ENCODE assay signal across 15 mouse cellular contexts in genomic region chr1:138304141-138304915, GRCm38 (mm10). TPM values are rescaled to one million over a fixed set of nuclear protein-coding genes. Genes with fewer than 3 reads are reported as not detected.
A peak's percentile ranks its signal among the peaks of the same experiment; 100 is the strongest.
DNase-seq lines count a peak whose midpoint lies in the region; ATAC-seq and TF ChIP-seq lines count a peak whose summit lies in the region.
"Had no signal": no experiment of that assay in that cellular context is flagged by ENCODE, and none has a peak within 500 bp of the region (broad histone marks: within the 10 kb centered on the region; RNA-seq: fewer than 3 reads in every experiment).

No protein-coding gene starts in this region.

- H3K27ac ChIP-seq in forebrain, embryonic 13.5 days, result no peak overlapping the region
- H3K27ac ChIP-seq in forebrain, embryonic 11.5 days (ENCODE audit: low read depth, low read length), result no peak overlapping the region
- H3K27ac ChIP-seq in heart, adult 2 months, result no peak overlapping the region
- H3K27ac ChIP-seq: lung, embryonic 15.5 days had no signal

- no peak for TF ChIP-seq EP300 in heart, adult 2 months (IDR thresholded peaks at IDR 0.05; ENCODE audit: insufficient read depth, low read depth, low read length)

- no peak overlapping the region for H3K4me2 ChIP-seq in forebrain, embryonic 13.5 days
- no peak overlapping the region for H3K4me2 ChIP-seq in forebrain, embryonic 11.5 days (ENCODE audit: low read depth, low read length, severe bottlenecking)
- H3K4me2 ChIP-seq: lung, embryonic 15.5 days had no signal

- no peaks in the 10 kb centered on the region for H3K27me3 ChIP-seq in forebrain, embryonic 13.5 days
- no peaks in the 10 kb centered on the region for H3K27me3 ChIP-seq in forebrain, embryonic 11.5 days (ENCODE audit: control insufficient read depth, insufficient read depth, low read length)
- H3K27me3 ChIP-seq in heart, adult 2 months (ENCODE audit: control insufficient read depth, insufficient read depth, low read length), result no peaks in the 10 kb centered on the region
- H3K27me3 ChIP-seq: lung, embryonic 15.5 days had no signal

- no peak overlapping the region for H3K9ac ChIP-seq in forebrain, embryonic 13.5 days
- no peak overlapping the region for H3K9ac ChIP-seq in forebrain, embryonic 11.5 days (ENCODE audit: low read length)
- H3K9ac ChIP-seq in heart, adult 2 months (ENCODE audit: low read depth, low read length), result no peak overlapping the region
- H3K9ac ChIP-seq: lung, embryonic 15.5 days had no signal

- DNase-seq in forebrain, embryonic 11.5 days (ENCODE audit: low spot score), result no peak
- DNase-seq in 416B (ENCODE audit: low read depth), result peak; percentile 68
- peak; percentile 66 for DNase-seq in brain, embryonic 14.5 days (ENCODE audit: low read depth)
- DNase-seq in testis, postnatal 14 days (ENCODE audit: low spot score), result no peak
- no peak for DNase-seq in left cerebral cortex, adult 11 months (ENCODE audit: low spot score)
- DNase-seq in heart, adult 2 months, result no peak
- DNase-seq: adrenal gland, postnatal 36 days; cerebellum, adult 11-12 months; heart, postnatal 36 days; kidney, adult 9 months; liver had no signal

- WGBS in forebrain, embryonic 13.5 days, result 63% methylated on average over 8 of the region's 8 CpGs
- WGBS in forebrain, embryonic 11.5 days, result 80% methylated on average over 8 of the region's 8 CpGs
- 64% methylated on average over 8 of the region's 8 CpGs for WGBS in heart, adult 2 months

- TF ChIP-seq POLR2A in brain, embryonic 14.5 days (IDR thresholded peaks at IDR 0.05; ENCODE audit: borderline replicate concordance, extremely low read depth, insufficient read depth, insufficient read length, poor library complexity, severe bottlenecking), result no peak
- no peak for TF ChIP-seq POLR2A in heart, adult 2 months (IDR thresholded peaks at IDR 0.05; ENCODE audit: insufficient read depth, low read depth, low read length)

- no peaks in the 10 kb centered on the region for H3K36me3 ChIP-seq in forebrain, embryonic 13.5 days (ENCODE audit: poor library complexity, severe bottlenecking)
- H3K36me3 ChIP-seq in forebrain, embryonic 11.5 days (ENCODE audit: control insufficient read depth, insufficient read depth, low read length), result no peaks in the 10 kb centered on the region
- no peaks in the 10 kb centered on the region for H3K36me3 ChIP-seq in heart, adult 2 months (ENCODE audit: control insufficient read depth, insufficient read depth, low read length)
- H3K36me3 ChIP-seq: lung, embryonic 15.5 days had no signal

- H3K4me1 ChIP-seq in forebrain, embryonic 13.5 days, result no peaks in the 10 kb centered on the region
- no peaks in the 10 kb centered on the region for H3K4me1 ChIP-seq in forebrain, embryonic 11.5 days (replicated peaks; ENCODE audit: control insufficient read depth, insufficient read depth, low read length)
- H3K4me1 ChIP-seq in heart, adult 2 months (ENCODE audit: control insufficient read depth, insufficient read depth, low read length), result no peaks in the 10 kb centered on the region
- H3K4me1 ChIP-seq: lung, embryonic 15.5 days had no signal

- H3K79me2 ChIP-seq in heart, adult 2 months (replicated peaks; ENCODE audit: control insufficient read depth, insufficient read depth, low read length), result no peaks in the 10 kb centered on the region

- ATAC-seq in forebrain, embryonic 13.5 days, result peak; percentile 76
- ATAC-seq in forebrain, embryonic 11.5 days (replicated peaks; ENCODE audit: low FRiP score), result no peak
- ATAC-seq in megakaryocyte-erythroid progenitor cell, adult 5-6 weeks (replicated peaks; ENCODE audit: low FRiP score, low TSS enrichment, poor library complexity, severe bottlenecking), result peak; percentile 41; the same call in 1 of the 2 replicates

- TF ChIP-seq CTCF in brain, embryonic 14.5 days (IDR thresholded peaks at IDR 0.05; ENCODE audit: borderline replicate concordance, extremely low read depth, insufficient read depth, insufficient read length), result no peak
- TF ChIP-seq CTCF in heart, adult 2 months (IDR thresholded peaks at IDR 0.05), result no peak

- H3K9me3 ChIP-seq in forebrain, embryonic 13.5 days (replicated peaks), result no peaks in the 10 kb centered on the region
- H3K9me3 ChIP-seq in forebrain, embryonic 11.5 days (ENCODE audit: control insufficient read depth, low read length), result no peaks in the 10 kb centered on the region
- H3K9me3 ChIP-seq: lung, embryonic 15.5 days had no signal

- intact Hi-C loops in heart, adult 2 months (cut with DNase I), result no loop called here

- no peak overlapping the region for H3K4me3 ChIP-seq in forebrain, embryonic 13.5 days
- no peak overlapping the region for H3K4me3 ChIP-seq in forebrain, embryonic 11.5 days (ENCODE audit: low read depth, low read length)
- no peak overlapping the region for H3K4me3 ChIP-seq in heart, adult 2 months
- H3K4me3 ChIP-seq: lung, embryonic 15.5 days had no signal

RNA-seq across cellular contexts. Expression of gene Atp6v1g3, which starts 30.8 kb away (rescaled TPM):
- polyA plus RNA-seq in forebrain, embryonic 13.5 days (2015; fragmentation: Nextera tagmentation; extraction: Ambion mirVana), result not detected in 2 replicates
- polyA plus RNA-seq in forebrain, embryonic 11.5 days (2014; fragmentation: Nextera tagmentation; extraction: Ambion mirVana), result not detected in 2 replicates
- polyA plus RNA-seq in brain, embryonic 14.5 days (2012; rRNA removed), result not detected in 2 replicates
- not detected in 2 replicates for total RNA-seq in megakaryocyte-erythroid progenitor cell, adult 5-6 weeks (2014; fragmentation: Nextera tagmentation)
- not detected in 2 replicates for total RNA-seq in megakaryocyte-erythroid progenitor cell, adult 5-6 weeks (2017)
- not detected for total RNA-seq in heart, adult 2 months (2021)
- polyA plus RNA-seq in heart, adult 2 months (2012; rRNA removed), result not detected in 2 replicates
- total RNA-seq: adrenal gland, postnatal 36 days; heart, postnatal 36 days; layer of hippocampus, postnatal 14 days had no signal
- polyA plus RNA-seq: lung, embryonic 15.5 days had no signal

Comparison
In these comparisons a context has a peak if more than half of its experiments do, and no peak if none do; other contexts are left out.
1. DNase-seq: peak in 416B (single experiment) and brain, embryonic 14.5 days (single experiment); none in forebrain, embryonic 11.5 days (single experiment), testis, postnatal 14 days (single experiment), left cerebral cortex, adult 11 months (single experiment) and heart, adult 2 months (0 of 2).